In the genomic region with DNA sequence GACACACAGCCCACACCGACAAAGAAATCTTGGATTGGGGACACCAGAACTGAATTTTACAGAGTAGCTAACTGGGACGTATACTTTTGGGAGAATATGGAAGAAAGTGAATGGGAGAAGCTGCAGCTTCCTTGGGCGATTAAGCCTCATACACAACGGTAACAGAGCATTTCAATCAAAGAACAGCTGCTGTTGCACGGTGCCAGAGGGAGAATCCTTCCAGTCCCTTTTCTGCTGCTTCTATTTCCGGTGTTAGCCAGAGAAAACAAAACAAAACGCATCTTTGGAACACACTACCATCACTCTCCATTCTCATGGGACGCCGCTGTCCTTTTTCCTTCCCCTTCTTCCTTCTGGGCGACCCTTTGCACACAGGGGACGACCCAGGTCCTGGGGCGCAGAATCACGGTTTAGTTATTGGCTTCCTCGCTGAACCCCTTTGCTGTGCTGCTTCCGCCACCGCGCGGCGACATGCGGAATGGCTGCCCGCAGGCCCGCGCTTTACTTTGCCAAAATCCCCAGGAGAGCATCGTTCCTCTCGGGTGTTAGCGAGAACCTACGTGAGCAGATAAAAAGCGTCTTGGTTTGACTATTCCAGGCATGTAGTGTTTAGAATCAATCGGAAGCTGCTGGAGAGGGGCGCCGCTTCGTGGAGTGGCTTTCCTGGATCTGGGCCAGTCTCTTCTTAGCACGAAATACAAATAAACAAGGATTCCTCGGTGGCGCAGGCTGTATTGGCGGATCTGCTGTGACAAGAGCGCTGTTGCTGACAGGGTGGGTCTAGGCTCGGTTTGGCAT, we compare ENCODE assay signal across 8 mouse cellular contexts.
A peak's percentile ranks its signal among the peaks of the same experiment; 100 is the strongest.
DNase-seq lines count a peak whose midpoint lies in the region; ATAC-seq and TF ChIP-seq lines count a peak whose summit lies in the region.

No protein-coding gene starts in this region.

- peak; percentile 90 for DNase-seq in NIH3T3 (ENCODE audit: low read depth)
- peak; percentile 81 for DNase-seq in cerebellum, adult 8-10 months
- peak; percentile 80 to 93 for DNase-seq in layer of hippocampus, adult 8-10 months (ENCODE audit: low spot score in 2 of 2)
- peak; percentile 72 for DNase-seq in lung, adult 2 months
- peak; percentile 53 for DNase-seq in thymus, postnatal 14 days

- peak; percentile 75 for TF ChIP-seq CTCF in lung, adult 2 months (IDR thresholded peaks at IDR 0.05; ENCODE audit: insufficient read depth, low read length)

- peaks cover 2% of the 10 kb centered on the region for H3K4me1 ChIP-seq in lung, adult 2 months (ENCODE audit: control insufficient read depth, insufficient read depth, low read length)

- 4% methylated on average over 38 of the region's 38 CpGs for WGBS in lung, adult 2 months

- peak; percentile 90 for ATAC-seq in frontal cortex, adult (ENCODE audit: low TSS enrichment)
- peak; percentile 90 to 92 for ATAC-seq in hematopoietic stem cell, adult 5-6 weeks (replicated peaks in 1 of 2; ENCODE audit: insufficient read depth in 1 of 2, low FRiP score in 2 of 2, low TSS enrichment in 1 of 2, low read depth in 1 of 2, poor library complexity in 2 of 2, severe bottlenecking in 2 of 2)
- ATAC-seq in neutrophil, adult 5-6 weeks (ENCODE audit: extremely low read depth, insufficient number of reproducible peaks, low FRiP score, poor library complexity, severe bottlenecking) = peak; percentile 51; the same call in 1 of the 2 replicates

- H3K4me3 ChIP-seq in lung, adult 2 months (replicated peaks; ENCODE audit: extremely low read depth, low read depth, low read length) = peak overlapping the region; percentile 27

- no peak for TF ChIP-seq POLR2A in lung, adult 2 months (IDR thresholded peaks at IDR 0.05; ENCODE audit: borderline replicate concordance, extremely low read depth, low read depth, low read length)

Comparison
In these comparisons a context has a peak if more than half of its experiments do, and no peak if none do; other contexts are left out.
1. Peak in every context shown above with its lines: DNase-seq, ATAC-seq and H3K4me3 ChIP-seq.